24 mouse cellular contexts compared by ENCODE assay signal in the genomic region with DNA sequence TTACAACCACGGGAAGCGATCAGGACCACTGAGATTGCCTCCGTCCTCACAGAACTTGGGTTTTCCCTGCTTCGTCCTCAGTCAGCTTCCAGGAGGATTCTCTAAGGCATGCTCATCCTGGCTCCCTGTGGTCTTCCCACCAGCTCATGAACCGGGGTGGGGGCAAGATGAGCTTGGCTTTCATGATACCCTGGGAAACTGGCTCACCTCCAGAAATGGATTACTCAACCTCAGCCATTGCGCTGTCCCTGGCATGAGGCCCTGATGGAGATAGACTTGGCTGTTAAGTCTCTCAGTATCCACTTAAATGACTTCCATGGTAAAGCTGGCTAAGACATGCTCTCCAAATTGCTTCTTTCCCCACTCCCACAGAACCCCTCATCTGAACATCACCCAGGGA.
DNase-seq lines count a peak whose midpoint lies in the region; ATAC-seq and TF ChIP-seq lines count a peak whose summit lies in the region.
"Had no signal": no experiment of that assay in that cellular context is flagged by ENCODE, and none has a peak within 500 bp of the region (broad histone marks: within the 10 kb centered on the region; RNA-seq: fewer than 3 reads in every experiment).

No protein-coding gene starts in this region.

- WGBS in hindbrain, embryonic 16.5 days, result 66% methylated on average over 6 of the region's 6 CpGs
- WGBS in hindbrain, embryonic 13.5 days, result 87% methylated on average over 6 of the region's 6 CpGs
- 80% methylated on average over 6 of the region's 6 CpGs for WGBS in lung, adult 2 months

- H3K27me3 ChIP-seq in hindbrain, embryonic 16.5 days (replicated peaks; ENCODE audit: control insufficient read depth, insufficient read depth, low read length), result no peaks in the 10 kb centered on the region
- H3K27me3 ChIP-seq in hindbrain, embryonic 13.5 days, result no peaks in the 10 kb centered on the region
- H3K27me3 ChIP-seq: forebrain, embryonic 13.5 days; neural tube, embryonic 12.5 days; stomach, embryonic 15.5 days had no signal

- H3K36me3 ChIP-seq in hindbrain, embryonic 16.5 days (ENCODE audit: control insufficient read depth, insufficient read depth, low read length), result no peaks in the 10 kb centered on the region
- H3K36me3 ChIP-seq in hindbrain, embryonic 13.5 days, result no peaks in the 10 kb centered on the region
- H3K36me3 ChIP-seq: G1E; neural tube, embryonic 12.5 days; stomach, embryonic 15.5 days had no signal

- H3K9me3 ChIP-seq in hindbrain, embryonic 16.5 days (ENCODE audit: control insufficient read depth, low read length), result no peaks in the 10 kb centered on the region
- H3K9me3 ChIP-seq in hindbrain, embryonic 13.5 days, result no peaks in the 10 kb centered on the region
- H3K9me3 ChIP-seq: forebrain, embryonic 13.5 days; neural tube, embryonic 12.5 days; stomach, embryonic 15.5 days had no signal

- peak; percentile 87 to 91 for DNase-seq in cerebellum, postnatal 10 days
- no peak for DNase-seq in cerebellum, adult 9-10 months
- DNase-seq in lung, postnatal 14 days, result peak; percentile 9
- no peak for DNase-seq in lung, adult 2 months
- DNase-seq in retina, postnatal 7 days (ENCODE audit: low read depth, low spot score), result peak; percentile 61
- DNase-seq in testis, postnatal 10 days (ENCODE audit: low spot score), result no peak
- DNase-seq: cerebellum, adult 11 months; cerebellum, postnatal 36 days; heart, postnatal 10 days; kidney, postnatal 36 days; lung, postnatal 36 days; right cerebral cortex, postnatal 14 days; thymus, adult 2 months had no signal

- no peak overlapping the region for H3K4me2 ChIP-seq in hindbrain, embryonic 16.5 days (ENCODE audit: low read length)
- H3K4me2 ChIP-seq in hindbrain, embryonic 13.5 days, result no peak overlapping the region
- H3K4me2 ChIP-seq: forebrain, embryonic 13.5 days; heart, embryonic 11.5 days; hindbrain, embryonic 14.5 days; neural tube, embryonic 12.5 days; stomach, embryonic 15.5 days had no signal

- no peak for TF ChIP-seq POLR2A in lung, adult 2 months (IDR thresholded peaks at IDR 0.05; ENCODE audit: borderline replicate concordance, extremely low read depth, low read depth, low read length)

- H3K27ac ChIP-seq in hindbrain, embryonic 16.5 days (ENCODE audit: low read depth, low read length), result no peak overlapping the region
- H3K27ac ChIP-seq in hindbrain, embryonic 13.5 days, result no peak overlapping the region
- H3K27ac ChIP-seq: forebrain, embryonic 13.5 days; hindbrain, embryonic 14.5 days; left cerebral cortex, adult 2 months; liver, embryonic 14.5 days; neural tube, embryonic 12.5 days; stomach, embryonic 15.5 days had no signal

- peak; percentile 45; the same call in 1 of the 2 replicates for ATAC-seq in hindbrain, embryonic 16.5 days
- no peak for ATAC-seq in hindbrain, embryonic 13.5 days (ENCODE audit: low FRiP score)
- ATAC-seq: forebrain, embryonic 13.5 days; intestine, embryonic 16.5 days had no signal

- H3K4me3 ChIP-seq in hindbrain, embryonic 16.5 days (ENCODE audit: low read length), result no peak overlapping the region
- no peak overlapping the region for H3K4me3 ChIP-seq in hindbrain, embryonic 13.5 days
- H3K4me3 ChIP-seq in lung, adult 2 months (replicated peaks; ENCODE audit: extremely low read depth, low read depth, low read length), result no peak overlapping the region
- H3K4me3 ChIP-seq: forebrain, embryonic 13.5 days; left cerebral cortex, adult 2 months; neural tube, embryonic 12.5 days; stomach, embryonic 15.5 days had no signal

- TF ChIP-seq CTCF in lung, adult 2 months (IDR thresholded peaks at IDR 0.05; ENCODE audit: insufficient read depth, low read length), result no peak

- H3K4me1 ChIP-seq in hindbrain, embryonic 16.5 days (ENCODE audit: control insufficient read depth, insufficient read depth, low read depth, low read length), result no peaks in the 10 kb centered on the region
- peaks cover 4% of the 10 kb centered on the region; the same call in 1 of the 2 replicates for H3K4me1 ChIP-seq in hindbrain, embryonic 13.5 days (replicated peaks)
- H3K4me1 ChIP-seq in lung, adult 2 months (ENCODE audit: control insufficient read depth, insufficient read depth, low read length), result no peaks in the 10 kb centered on the region
- H3K4me1 ChIP-seq: forebrain, embryonic 13.5 days; neural tube, embryonic 12.5 days; stomach, embryonic 15.5 days had no signal

- no peak overlapping the region for H3K9ac ChIP-seq in hindbrain, embryonic 16.5 days (ENCODE audit: low read depth, low read length)
- no peak overlapping the region for H3K9ac ChIP-seq in hindbrain, embryonic 13.5 days
- H3K9ac ChIP-seq: forebrain, embryonic 13.5 days; hindbrain, embryonic 14.5 days; liver, embryonic 14.5 days; neural tube, embryonic 12.5 days; stomach, embryonic 15.5 days had no signal

Comparison
In these comparisons a context has a peak if more than half of its experiments do, and no peak if none do; other contexts are left out.
1. DNase-seq: peak in cerebellum, postnatal 10 days (2 of 2), lung, postnatal 14 days (single experiment) and retina, postnatal 7 days (single experiment); none in cerebellum, adult 9-10 months (single experiment), lung, adult 2 months (single experiment) and testis, postnatal 10 days (single experiment).